Mouse (Mus musculus) bone marrow macrophage, adult 2 months (primary cell): ENCODE results near the gene Tmem205.

ENCODE experiments used
- CTCF ChIP-seq: IDR thresholded peaks from 2 replicates; pipeline ENCODE4 v1.5.1; 2012; ENCODE audit warnings: low read depth, mild to moderate bottlenecking, low read length, moderate library complexity
- POLR2A ChIP-seq: IDR thresholded peaks from 2 replicates; pipeline ENCODE4 v1.6.1; 2012; ENCODE audit warnings: mild to moderate bottlenecking, low read depth, low read length, borderline replicate concordance

- TF ChIP-seq CTCF, result no peak
- no peak for TF ChIP-seq POLR2A
Observed at GRCm38 (mm10) chr9:21976626-21977175, 49.3 kb upstream of the Tmem205 start.
